Mouse (Mus musculus): Measurements from ENCODE around the gene Pm20d1.

- TF ChIP-seq CTCF (IDR thresholded peaks at IDR 0.05; ENCODE audit: low read depth, low read length) (no peak), TAL1 (conservative IDR thresholded peaks at IDR 0.05; ENCODE audit: low read depth, low read length) (no peak), GATA1 (IDR thresholded peaks at IDR 0.05; ENCODE audit: borderline replicate concordance, low read length) (no peak), POLR2AphosphoS5 (IDR thresholded peaks at IDR 0.05; ENCODE audit: insufficient replicate concordance, low read depth, low read length) (no peak), GATA2 (IDR thresholded peaks at IDR 0.05; ENCODE audit: borderline replicate concordance, low read depth, low read length) (no peak)
These were observed 68.4 kb downstream of the Pm20d1 start for GRCm38 (mm10) chr1:131865596-131865995.
